Mouse (Mus musculus) C2C12 (cell line): ENCODE data around the gene Btg3.

Source experiments
- CEBPB ChIP-seq: IDR thresholded peaks from one replicate; pipeline ENCODE4 v1.6.1; 2011; ENCODE audit warnings: low read depth, mild to moderate bottlenecking, control low read depth, moderate library complexity
- CTCF ChIP-seq: IDR thresholded peaks from one replicate; pipeline ENCODE4 v1.5.1; 2011; ENCODE audit not compliant: control insufficient read depth, insufficient read depth, insufficient read length
- USF1 ChIP-seq: IDR thresholded peaks from one replicate; pipeline ENCODE4 v1.6.1; 2011; ENCODE audit warnings: low read depth, mild to moderate bottlenecking, control low read depth, moderate library complexity

DNA sequence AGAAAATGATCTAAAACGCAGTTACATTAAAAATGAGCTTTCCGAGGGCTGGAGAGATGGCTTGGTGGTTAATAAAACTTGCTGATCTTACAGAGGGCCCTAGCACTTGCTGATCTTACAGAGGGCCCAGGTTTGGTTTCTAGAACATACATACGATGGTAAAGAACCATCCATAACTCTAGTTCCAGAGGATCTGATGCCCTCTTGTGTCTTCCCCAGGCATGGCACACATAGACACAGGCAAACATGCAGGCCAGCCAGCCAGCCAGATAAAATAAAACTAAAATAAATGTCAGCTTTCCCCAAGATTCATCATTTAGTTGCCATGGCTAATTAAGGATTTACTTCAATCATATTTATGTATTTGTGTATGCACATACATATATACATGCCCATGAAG is 19.2 kb downstream of the Btg3 start:
- TF ChIP-seq CTCF (no peak), USF1 (no peak), CEBPB (no peak)
